Mouse (Mus musculus): ENCODE data around the gene Zbtb2.

GRCm38 (mm10) chr10:4395321-4395720, 7.4 kb upstream of the Zbtb2 start:
- TF ChIP-seq POLR2A (IDR thresholded peaks at IDR 0.05; ENCODE audit: insufficient read depth, low read depth, low read length) = no peak
- TF ChIP-seq CTCF (IDR thresholded peaks at IDR 0.05; ENCODE audit: insufficient read depth, low read depth, low read length) = no peak

Data from olfactory bulb, adult 2 months (tissue).